Mouse (Mus musculus) skeletal muscle tissue, adult 2 months (tissue): ENCODE data around the gene Psg20.
A peak's percentile ranks its signal among the peaks of the same experiment; 100 is the strongest.
"Not testable (repeated sequence)": the region's sequence is repeated elsewhere in the genome, so short reads cannot be mapped to it uniquely, and the experiment has no call there.

Experiments
- DNase-seq: peaks from one replicate; pipeline ENCODE4 v3.0.0-alpha.2; 2012; ENCODE audit warnings: low read depth, low spot score

The Psg20 gene

DNA sequence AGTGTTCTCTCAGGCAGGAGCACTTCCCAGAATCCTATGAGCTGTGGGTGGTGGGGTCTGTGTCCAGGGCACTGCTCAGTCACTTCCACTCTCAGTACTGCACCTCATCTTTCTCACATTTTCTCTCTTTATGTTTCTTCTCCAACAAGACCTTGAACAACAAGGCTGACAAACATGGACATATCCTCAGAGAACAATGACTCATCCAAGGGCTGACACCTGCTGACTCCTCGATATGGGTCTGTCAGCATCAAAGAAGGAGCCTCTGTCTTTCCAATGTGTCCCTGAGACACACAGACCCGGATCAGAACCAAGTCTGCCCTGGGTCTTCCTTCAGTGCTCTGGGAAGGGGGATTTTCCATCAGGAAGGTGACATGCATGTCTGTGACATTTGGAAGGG lies at the start of gene Psg20:
TSS of gene Psg20 (minus strand) at position 101 of the 400 bp plus-strand sequence.
- DNase-seq: no peak

GRCm38 (mm10) chr7:18734451-18734850 lies 48.5 kb upstream of the Psg20 start:
- no peak for DNase-seq

GRCm38 (mm10) chr7:18733111-18733510 lies 47.1 kb upstream of the Psg20 start:
- DNase-seq: no peak

DNA sequence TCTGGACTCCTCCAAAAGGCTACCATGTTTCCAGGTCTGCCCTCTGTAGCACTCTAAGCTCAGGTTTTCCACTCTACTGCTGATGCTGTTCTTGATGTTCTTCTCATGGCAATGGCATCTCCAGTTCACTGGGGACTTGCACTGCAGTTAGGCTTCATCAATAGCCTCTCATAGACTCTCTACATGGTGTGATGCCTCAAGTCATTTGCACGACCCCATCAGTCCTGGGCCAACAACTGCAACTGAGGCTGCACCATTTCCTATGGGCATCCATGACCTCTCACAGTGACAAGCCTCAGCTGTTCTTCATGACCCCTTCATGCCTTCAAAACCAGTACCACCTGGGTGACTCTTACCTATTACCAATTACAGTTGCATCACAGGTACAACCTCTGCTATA lies 42.4 kb upstream of the Psg20 start:
- no peak for DNase-seq

DNA sequence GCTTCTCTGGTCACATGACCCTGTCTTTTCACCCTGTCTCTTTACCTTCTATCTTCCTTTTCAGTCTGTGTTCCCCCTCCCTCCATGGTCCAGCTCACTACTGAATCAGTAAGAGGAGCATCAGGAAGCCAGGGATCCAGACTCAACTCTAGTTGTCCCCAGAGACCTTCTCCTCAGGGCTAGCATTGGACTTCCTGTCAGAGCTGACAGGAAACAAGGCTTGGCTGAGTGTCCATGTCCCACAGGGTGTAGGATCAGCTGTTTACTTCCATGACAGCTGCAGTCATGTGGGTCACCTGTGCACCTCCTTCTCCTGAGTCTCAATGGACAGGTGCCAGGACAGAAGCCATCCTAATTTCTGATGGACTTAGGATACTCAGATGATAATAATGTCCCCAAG lies 39.9 kb upstream of the Psg20 start:
- DNase-seq: not testable (repeated sequence)

DNA sequence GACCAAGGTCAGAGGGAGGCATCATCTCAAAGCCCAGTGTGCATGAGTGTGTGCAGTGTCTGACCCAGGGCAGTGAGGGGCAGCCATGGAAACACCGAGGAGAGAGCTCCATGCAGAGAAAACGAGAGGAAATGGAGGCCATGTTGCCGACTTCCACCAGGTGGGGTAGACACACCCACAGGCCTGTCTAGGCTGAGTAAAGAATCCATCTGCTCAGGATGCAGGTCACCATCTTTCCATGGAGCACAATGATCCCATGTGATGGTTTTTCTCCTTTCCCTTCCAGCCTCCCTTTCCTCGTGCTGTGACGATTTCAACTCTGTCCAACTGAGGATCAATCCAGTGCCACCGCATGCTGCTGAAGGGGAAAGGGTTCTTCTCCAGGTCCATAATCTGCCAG lies 38.0 kb upstream of the Psg20 start:
- no peak for DNase-seq

DNA sequence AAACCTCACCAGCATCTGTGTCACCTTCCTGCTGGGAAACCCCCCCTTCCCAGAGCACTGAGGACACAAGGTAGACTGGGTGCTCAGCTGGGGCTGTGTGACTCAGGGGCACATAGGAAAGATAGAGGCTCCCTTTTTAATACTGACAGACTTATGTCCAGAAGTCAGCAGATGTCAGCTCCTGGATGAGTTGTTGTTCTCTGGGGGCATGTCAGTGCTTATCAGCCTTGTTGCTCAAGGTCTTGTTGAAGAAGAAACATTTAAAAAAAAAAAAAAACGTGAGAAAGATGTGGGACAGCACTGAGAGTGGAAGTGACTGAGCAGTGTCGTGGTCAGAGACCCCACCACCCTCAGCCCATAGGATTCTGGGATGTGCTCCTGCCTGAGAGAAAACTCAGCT lies 31.8 kb upstream of the Psg20 start, which contains the start of gene Psg22:
TSS of gene Psg22 (plus strand) at position 301 of the 400 bp plus-strand sequence.
- DNase-seq: no peak

DNA sequence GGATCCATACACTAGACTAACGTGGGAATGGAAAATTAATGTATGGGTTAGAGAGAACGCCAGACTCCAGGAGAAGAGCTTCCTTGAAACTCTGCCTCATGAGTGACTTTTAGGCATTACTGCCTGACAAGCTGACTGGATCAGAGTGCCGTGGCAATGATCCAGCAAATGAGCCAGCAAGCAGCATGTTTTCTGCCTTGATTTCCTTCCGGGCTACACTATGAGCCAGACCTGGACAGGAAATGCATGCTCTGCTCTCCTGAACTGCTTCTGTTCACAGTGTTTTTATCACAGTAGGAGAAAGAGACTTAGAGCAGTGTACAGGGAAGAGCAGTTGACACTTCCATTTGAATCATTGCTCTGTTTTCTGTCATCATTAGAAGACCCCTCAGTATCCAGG lies 29.6 kb upstream of the Psg20 start:
- peak; percentile 10 for DNase-seq

- no peak for DNase-seq
These were observed 24.9 kb upstream of the Psg20 start for GRCm38 (mm10) chr7:18710846-18711245.

DNA sequence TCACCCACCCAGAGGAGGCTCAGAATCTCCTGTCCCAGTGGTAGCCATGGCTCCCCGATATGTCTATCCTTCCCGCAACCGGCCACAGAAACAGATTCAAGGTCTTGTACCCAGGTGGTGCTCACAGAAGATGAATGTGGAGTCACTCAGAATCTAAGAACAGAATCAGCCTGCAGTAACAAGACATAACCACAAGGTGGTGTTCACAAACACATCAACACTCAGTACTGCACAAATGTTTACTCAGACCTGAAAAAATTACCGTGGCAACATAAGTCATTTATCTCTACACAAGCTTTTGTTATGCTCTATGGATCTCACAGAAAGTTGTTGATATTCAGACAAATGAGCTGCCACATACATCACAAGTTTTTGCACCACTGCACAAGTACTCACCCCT lies 24.3 kb upstream of the Psg20 start:
- DNase-seq: not testable (repeated sequence)

DNA sequence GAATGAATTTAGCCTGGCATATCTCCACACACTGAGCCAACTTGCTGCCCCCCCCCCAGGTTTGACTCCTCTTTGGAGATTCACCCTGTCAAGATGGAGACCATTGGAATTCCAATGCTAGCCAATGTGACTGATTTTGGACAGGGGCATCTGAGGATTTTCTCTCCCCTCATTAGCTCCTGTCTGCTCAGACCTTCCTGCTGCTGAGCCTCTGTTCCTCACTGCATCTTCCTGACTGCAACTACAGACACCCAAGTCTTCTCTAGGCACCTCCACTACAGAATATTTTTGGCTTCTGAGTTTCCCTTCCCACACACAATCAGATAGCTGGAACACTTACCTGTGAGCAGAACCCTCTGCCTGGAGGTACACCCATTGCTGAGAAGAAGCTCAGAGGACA lies 399 bp downstream of the Psg20 start:
- DNase-seq: no peak

DNA sequence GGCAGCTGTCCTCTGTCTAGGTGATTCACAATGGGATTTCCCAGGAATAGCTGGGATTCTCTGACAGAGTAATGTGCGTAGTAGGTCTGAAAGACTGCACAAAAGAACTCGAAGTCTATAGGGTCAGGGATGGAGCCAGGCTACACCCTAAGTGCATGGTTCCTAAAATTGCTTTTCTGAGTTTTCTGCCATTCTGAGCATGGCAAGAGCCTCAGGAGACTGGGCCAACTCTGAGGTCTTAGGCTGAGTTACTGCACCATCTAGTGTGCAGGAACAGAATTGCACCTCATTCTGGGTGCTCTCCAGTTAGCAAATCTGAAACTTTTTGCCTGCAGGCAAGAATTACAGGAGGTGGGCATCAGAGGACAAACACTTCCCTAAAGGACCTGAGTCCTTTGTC lies 6.2 kb downstream of the Psg20 start:
- DNase-seq: no peak

- DNase-seq: not testable (repeated sequence)
These were observed 29.4 kb downstream of the Psg20 start, which contains the start of gene Psg21 for GRCm38 (mm10) chr7:18656625-18657024. Psg21 (minus strand) TSS chr7:18656725.

DNA sequence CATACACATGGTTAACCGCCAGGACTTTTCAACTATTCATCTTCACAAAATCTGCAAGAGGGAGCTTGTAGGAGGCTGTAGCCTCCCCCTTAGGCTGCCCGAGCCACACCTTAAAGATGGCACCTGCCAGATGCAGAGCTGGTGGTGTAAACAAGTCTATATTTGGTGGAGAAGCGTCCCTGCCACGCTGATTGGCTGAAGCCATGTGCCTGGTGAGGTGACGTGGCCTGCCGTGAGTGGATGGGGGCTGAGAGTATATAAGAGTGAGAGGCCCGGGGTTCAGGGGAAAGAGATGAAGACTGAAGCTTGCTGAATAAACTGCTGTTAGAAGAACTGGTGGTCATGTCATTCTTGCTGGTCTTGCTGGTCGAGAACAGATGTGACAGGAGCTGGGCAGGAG lies 59.1 kb downstream of the Psg20 start:
- DNase-seq: not testable (repeated sequence)
